Mouse (Mus musculus) lung, postnatal 0 days (tissue): Measurements from ENCODE around the gene Rab37. TPM values are rescaled to one million over a fixed set of nuclear protein-coding genes. Genes with fewer than 3 reads are reported as not detected.

Experiments
- ATAC-seq: fragments of 200-750 bp; cut with Nextera tagmentation; 2 replicates; pipeline ENCODE4 v1.8.0; 2017; ENCODE audit warnings: moderate library complexity
- DNase-seq: peaks from one replicate; pipeline ENCODE4 v3.0.0-alpha.2; 2016; ENCODE audit warnings: low spot score
- H3K27ac ChIP-seq: fragments of 300-500 bp; sonication (generic); 2 replicates; pipeline ENCODE4 v1.5.1; 2014; ENCODE audit warnings: antibody characterized with exemption, mild to moderate bottlenecking, low read length, mixed read lengths
- H3K27me3 ChIP-seq: fragments of 300-500 bp; sonication (generic); replicated peaks from 2 replicates; pipeline ENCODE4 v1.6.1; 2014; ENCODE audit warnings: low read length, mixed read lengths; ENCODE audit not compliant: insufficient read depth
- H3K36me3 ChIP-seq: fragments of 300-500 bp; sonication (generic); 2 replicates; pipeline ENCODE4 v1.6.1; 2014; ENCODE audit warnings: low read length, mixed read lengths; ENCODE audit not compliant: insufficient read depth
- H3K4me1 ChIP-seq: fragments of 300-500 bp; sonication (generic); 2 replicates; pipeline ENCODE4 v1.6.1; 2014; ENCODE audit warnings: antibody characterized with exemption, low read depth, low read length, mixed read lengths; ENCODE audit not compliant: insufficient read depth
- H3K4me2 ChIP-seq: fragments of 300-500 bp; sonication (generic); replicated peaks from 2 replicates; pipeline ENCODE4 v1.6.1; 2014; ENCODE audit warnings: low read depth, mild to moderate bottlenecking, low read length, moderate library complexity, mixed read lengths
- H3K4me3 ChIP-seq: fragments of 300-500 bp; sonication (generic); 2 replicates; pipeline ENCODE4 v1.5.1; 2014; ENCODE audit warnings: low read depth, low read length
- H3K9ac ChIP-seq: fragments of 300-500 bp; sonication (generic); replicated peaks from 2 replicates; pipeline ENCODE4 v1.6.1; 2014; ENCODE audit warnings: low read depth, mild to moderate bottlenecking
- H3K9me3 ChIP-seq: fragments of 300-500 bp; sonication (generic); 2 replicates; pipeline ENCODE4 v1.6.1; 2016; ENCODE audit warnings: low read length, mixed read lengths
- CTCF ChIP-seq: IDR thresholded peaks from 2 replicates; pipeline ENCODE4 v1.5.1; 2016; ENCODE audit warnings: antibody characterized with exemption, mild to moderate bottlenecking
- EP300 ChIP-seq: IDR thresholded peaks from 2 replicates; pipeline ENCODE4 v1.6.1; 2016; ENCODE audit warnings: antibody characterized with exemption, mild to moderate bottlenecking, control low read depth
- WGBS: fragments of 180-500 bp; shearing (Covaris S2); extraction: QIAGEN DNeasy Blood & Tissue Kit; methylation state at CpG from one replicate; pipeline ENCODE4 v1.1.7; 2014; 5-methylcytosine and 5-hydroxymethylcytosine counted together
- polyA plus RNA-seq: library from polyadenylated mRNA; unstranded; fragments of >200 nt; fragmentation: Nextera tagmentation; extraction: Ambion mirVana; gene quantifications from 2 replicates; pipeline ENCODE4 v1.2.1, GENCODE M21; 2015

The Rab37 gene
- polyA plus RNA-seq, 1 experiment from 2014 or later, result 0.85 TPM

DNA sequence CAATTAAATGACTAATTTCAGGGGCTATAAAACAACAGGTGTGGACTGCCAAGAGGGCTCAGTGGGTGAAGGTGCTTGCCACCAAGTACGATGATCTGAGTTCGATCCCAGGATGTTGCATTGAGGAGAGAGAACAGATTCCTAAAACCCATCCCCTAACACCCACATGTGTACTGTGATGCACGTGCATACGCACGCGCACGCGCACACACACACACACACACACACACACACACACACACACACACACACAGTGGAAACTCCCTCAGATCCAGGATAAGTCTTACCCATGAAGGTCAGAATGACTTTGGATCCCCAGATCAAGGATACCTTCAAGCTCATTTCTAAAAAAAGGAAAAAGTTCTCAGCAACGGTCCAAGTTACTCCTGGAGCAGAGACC is 10.9 kb downstream of the Rab37 start:
- Histone ChIP-seq H3K4me1 (no peaks in the 10 kb centered on the region), H3K36me3 (no peaks in the 10 kb centered on the region), H3K9ac (no peak overlapping the region), H3K4me3 (no peak overlapping the region), H3K27me3 (no peaks in the 10 kb centered on the region), H3K4me2 (no peak overlapping the region), H3K9me3 (no peaks in the 10 kb centered on the region), H3K27ac (no peak overlapping the region)
- no peak for DNase-seq
- no peak for ATAC-seq
- WGBS, result 92% methylated on average over 9 of the region's 9 CpGs
- TF ChIP-seq EP300, result no peak
- no peak for TF ChIP-seq CTCF

DNA sequence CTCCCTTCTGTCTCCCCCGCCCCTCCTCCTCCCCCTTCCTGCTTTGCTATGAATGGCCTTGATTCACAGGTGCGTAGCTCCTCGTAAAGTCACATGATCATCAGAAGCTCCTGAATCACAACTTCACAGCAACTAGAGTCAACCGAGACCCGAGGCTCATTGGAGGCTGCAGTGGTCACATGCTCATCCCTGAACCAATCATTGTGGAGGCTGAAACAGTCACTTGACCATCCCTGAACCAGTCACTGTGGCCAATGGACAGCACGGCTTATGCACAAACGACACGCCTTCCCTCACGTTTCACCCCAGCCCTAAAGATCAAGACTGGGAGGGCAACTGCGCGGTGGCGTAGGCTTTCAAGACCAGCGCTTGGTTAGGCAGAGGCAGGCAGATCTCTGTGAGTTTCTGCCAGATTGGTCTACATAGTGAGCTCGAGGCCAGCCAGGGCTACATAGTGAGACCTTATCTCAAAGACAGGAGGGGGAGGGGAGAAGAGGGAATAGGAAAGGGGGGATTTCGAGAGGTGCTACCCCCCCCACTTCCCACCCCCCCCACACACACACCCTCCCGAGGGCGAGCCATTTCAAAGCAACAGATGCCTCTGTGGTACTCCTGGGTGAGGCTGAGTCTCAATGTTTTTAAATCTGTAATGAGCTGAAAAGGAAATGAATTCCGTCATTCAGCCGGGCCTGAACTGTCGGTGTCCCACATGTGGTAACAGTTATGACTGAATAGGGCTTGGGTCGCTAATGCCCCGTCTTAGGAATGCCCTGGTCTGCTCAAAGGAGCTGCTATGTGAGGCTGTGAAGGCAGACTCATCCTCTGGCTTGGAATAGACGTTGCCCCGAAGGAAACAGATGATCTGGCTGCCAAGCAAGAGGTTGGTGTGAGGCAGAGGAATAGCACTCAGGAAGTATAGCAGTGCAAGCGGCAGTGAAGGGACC is 12.5 kb downstream of the Rab37 start:
- H3K4me2 ChIP-seq, result no peak overlapping the region
- WGBS, result 78% methylated on average over 25 of the region's 25 CpGs
- no peaks in the 10 kb centered on the region for H3K4me1 ChIP-seq
- H3K4me3 ChIP-seq, result no peak overlapping the region
- no peaks in the 10 kb centered on the region for H3K9me3 ChIP-seq
- no peaks in the 10 kb centered on the region for H3K27me3 ChIP-seq
- no peak for TF ChIP-seq EP300
- no peak for TF ChIP-seq CTCF
- DNase-seq (no peak), ATAC-seq (no peak)
- H3K9ac ChIP-seq, result no peak overlapping the region
- no peak overlapping the region for H3K27ac ChIP-seq
- H3K36me3 ChIP-seq, result no peaks in the 10 kb centered on the region

DNA sequence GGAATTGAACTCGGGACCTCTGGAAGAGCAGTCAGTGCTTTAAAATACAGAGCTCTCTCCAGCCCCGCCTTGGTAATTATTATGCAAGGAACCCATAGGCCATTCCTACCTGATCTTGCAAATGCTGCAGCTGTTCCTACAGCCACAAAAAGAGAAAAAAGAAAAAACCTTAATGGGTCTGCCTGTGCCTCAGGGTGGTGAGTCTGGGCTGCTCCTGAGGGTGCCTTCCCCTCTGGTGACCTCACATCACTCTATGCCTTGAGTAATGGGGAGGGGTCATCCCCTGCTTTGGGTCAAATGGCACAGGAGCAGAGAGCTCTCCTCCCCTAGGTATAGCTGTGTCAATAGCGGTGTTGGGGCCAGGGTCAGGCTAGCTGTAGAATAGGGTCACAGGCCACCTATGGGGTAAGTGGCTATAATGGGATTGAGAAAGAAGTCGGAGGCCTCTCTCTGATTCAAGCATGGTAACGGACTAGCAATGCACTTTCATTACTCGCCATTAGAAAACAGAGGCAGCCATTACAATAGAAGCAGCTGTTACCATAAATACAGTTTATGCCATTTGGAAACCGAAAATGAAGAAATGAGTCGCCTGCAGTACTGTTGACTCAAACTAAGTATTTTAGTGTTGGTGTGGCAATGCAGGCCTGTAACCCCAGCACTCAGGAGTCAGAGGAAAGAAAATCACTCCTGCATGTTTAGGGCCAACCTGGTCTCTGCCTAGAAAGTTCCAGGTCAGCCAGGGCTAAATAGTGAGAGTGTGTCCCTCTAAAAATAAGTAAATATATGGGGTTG is 13.7 kb downstream of the Rab37 start:
- no peak for ATAC-seq

DNA sequence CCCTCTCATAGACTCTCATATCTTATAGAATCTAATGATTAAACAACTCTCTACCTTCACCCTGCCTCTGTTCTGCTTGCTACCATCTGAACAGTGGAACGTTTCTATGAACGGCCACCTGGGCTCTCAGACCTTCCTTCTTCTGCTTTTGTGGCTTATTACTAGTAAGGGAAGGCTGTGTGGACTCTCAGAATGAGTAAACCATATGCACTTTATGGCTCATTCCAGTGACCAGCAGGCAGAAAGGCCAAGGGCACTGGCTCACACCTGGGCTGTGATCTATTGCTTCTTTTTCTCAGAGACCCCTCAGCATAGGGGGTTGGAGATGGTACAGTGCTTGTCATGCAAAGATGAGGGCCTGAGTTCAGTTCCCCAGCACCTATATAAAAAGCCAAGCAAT is 15.4 kb downstream of the Rab37 start:
- DNase-seq (no peak), ATAC-seq (no peak)
- Histone ChIP-seq H3K36me3 (no peaks in the 10 kb centered on the region), H3K4me2 (no peak overlapping the region), H3K9me3 (no peaks in the 10 kb centered on the region), H3K9ac (no peak overlapping the region), H3K4me3 (no peak overlapping the region), H3K4me1 (no peaks in the 10 kb centered on the region), H3K27ac (no peak overlapping the region), H3K27me3 (no peaks in the 10 kb centered on the region)
- TF ChIP-seq EP300, result no peak
- WGBS, result 72% methylated on average over 2 of the region's 2 CpGs

More for the DNA sequence above, 13.7 kb downstream of the Rab37 start:
- WGBS, result 68% methylated on average over 8 of the region's 8 CpGs
- Histone ChIP-seq H3K9me3 (no peaks in the 10 kb centered on the region), H3K4me2 (no peak overlapping the region), H3K27ac (no peak overlapping the region), H3K4me3 (no peak overlapping the region), H3K4me1 (no peaks in the 10 kb centered on the region), H3K36me3 (no peaks in the 10 kb centered on the region), H3K27me3 (no peaks in the 10 kb centered on the region), H3K9ac (no peak overlapping the region)
- TF ChIP-seq CTCF (no peak), EP300 (no peak)
- DNase-seq, result no peak

DNA sequence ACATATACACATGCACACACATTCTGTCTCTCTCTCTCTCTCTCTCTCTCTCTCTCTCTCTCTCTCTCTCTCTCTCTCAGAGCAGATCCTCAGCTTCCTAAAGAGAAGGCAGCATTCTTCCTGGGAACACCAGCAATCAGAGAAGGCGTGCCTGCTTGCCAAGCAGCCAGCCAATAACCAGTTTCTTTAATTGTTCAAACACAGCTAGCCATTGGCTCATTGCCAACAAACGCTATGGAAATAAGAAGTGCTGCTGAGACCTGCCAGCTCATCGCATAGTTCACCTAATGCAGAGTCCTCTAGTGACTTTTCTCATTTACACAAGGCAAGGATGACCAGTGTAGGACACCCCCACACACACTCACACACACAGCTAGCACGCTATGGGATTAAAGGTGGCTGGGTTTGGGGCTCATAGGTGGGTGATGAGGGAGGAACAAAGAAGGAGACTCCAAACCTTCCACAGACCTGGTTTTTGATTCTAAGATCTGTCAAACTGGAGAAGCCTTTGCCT is 16.2 kb downstream of the Rab37 start:
- Histone ChIP-seq H3K27ac (no peak overlapping the region), H3K4me1 (no peaks in the 10 kb centered on the region), H3K9me3 (no peaks in the 10 kb centered on the region), H3K27me3 (no peaks in the 10 kb centered on the region), H3K4me2 (no peak overlapping the region), H3K9ac (no peak overlapping the region), H3K4me3 (no peak overlapping the region), H3K36me3 (no peaks in the 10 kb centered on the region)
- TF ChIP-seq CTCF (no peak), EP300 (no peak)
- 17% methylated on average over 4 of the region's 4 CpGs for WGBS
- peak; percentile 28 for DNase-seq
- ATAC-seq, result no peak

DNA sequence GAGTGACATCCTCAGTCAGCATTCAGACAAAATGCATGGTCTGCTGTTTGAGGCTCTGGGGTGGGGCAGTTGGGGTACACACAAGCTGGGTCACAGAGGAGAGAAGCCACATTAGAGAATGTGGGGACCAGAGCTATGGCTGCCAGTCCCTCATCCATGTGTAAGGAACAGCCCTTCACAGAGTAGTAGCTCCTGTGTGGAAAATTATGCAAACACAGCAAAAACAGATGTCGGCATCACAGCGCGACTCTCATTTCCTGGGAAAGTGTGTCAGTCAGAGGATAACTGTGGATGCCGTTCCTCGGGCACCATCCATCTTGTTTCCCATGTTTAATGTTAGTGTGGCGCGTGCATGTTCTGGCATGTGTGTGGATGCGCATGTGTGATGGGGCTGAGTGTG is 16.9 kb downstream of the Rab37 start:
- Histone ChIP-seq H3K36me3 (no peaks in the 10 kb centered on the region), H3K4me1 (no peaks in the 10 kb centered on the region), H3K9ac (no peak overlapping the region), H3K27me3 (no peaks in the 10 kb centered on the region), H3K4me3 (no peak overlapping the region), H3K27ac (no peak overlapping the region), H3K9me3 (no peaks in the 10 kb centered on the region), H3K4me2 (no peak overlapping the region)
- WGBS, result 82% methylated on average over 8 of the region's 8 CpGs
- no peak for DNase-seq
- TF ChIP-seq CTCF (no peak), EP300 (no peak)
- ATAC-seq, result no peak
